Mouse (Mus musculus) retina, embryonic 14.5 days (tissue): Measurements from ENCODE around the gene Flnb.

Experiments
- DNase-seq: peaks from one replicate; pipeline ENCODE4 v3.0.0-alpha.2; 2015; ENCODE audit warnings: low spot score

Gene Flnb

DNA sequence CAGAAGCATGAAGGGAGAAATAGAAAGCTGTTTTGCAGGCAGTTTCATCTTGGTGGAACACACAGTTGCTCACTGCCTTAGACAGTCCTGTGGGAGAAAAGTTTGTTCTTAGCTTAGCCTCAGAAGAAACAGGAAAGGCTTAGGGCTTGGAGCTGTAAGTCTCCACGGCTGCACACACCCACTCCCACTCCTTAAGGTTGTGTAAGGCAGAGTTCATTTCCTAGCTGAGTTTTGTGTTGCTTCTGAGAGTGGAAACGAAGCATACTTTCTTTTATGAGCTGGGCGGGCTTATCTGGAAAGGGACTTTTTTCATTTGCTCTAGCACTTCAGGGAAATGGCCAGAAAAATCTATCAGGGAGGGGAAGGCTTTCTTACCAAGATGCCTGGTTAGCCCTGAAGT is 82.2 kb downstream of the Flnb start:
- DNase-seq = no peak

DNA sequence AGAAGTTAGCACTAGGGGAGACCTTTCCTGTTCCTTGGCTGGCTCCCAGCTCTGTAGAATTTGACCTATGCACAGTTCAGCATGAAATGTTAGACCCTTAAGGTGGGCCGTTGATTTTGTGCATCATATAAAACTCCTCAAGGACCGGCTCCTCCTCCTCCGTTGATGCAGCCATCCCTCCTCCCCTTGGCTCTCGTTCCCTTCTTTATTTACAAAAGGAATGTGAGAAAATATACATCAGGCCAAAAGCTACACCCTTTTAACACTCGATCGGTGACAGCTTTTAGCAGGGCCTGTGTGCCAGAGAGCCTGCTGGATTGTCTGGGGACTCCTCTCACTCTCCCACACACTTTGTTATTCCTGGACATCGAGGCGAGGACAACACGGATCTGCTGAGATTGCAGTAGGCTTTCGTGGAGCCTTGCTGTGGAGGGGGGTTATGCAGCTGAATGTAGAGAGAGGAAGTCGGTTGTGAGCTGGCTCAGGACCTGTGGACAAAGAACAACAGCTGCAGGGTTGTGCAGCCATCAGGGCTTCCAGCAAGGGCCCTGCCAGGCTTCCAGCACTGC is 82.8 kb downstream of the Flnb start:
- DNase-seq = no peak

DNA sequence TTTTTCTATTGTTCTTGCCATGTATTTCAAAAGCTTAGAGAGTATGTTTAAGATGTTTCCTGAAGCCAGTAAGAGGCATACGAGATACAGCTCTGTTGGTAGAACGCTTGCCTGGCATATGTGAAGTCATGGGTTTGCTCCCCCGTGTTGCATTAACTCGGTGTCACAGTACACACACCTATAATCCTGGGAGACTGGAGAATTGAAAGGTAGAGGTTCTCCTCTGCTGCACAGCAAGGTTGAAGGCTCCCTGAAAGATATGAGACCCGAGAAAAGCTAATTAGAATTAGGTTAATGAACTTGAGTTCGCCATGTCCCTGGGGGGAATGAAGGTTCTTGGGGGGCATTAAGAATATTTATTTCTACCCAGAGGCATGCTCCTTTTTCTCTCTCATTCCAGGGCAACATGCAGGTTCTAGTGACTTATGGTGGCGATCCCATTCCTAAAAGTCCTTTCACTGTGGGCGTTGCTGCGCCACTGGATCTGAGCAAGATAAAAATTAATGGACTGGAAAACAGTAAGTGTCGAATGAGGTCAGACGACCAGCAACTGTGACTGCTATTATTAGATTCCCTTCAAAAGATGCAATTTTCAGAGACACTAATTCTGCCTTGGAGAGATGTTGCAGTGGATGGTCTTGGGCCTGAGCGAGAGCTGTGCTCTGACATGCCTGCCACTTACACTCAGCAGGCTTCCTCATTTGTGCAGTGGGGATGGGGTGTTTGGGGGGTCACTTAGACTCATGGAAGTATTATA is 83.9 kb downstream of the Flnb start:
- peak; percentile 6 for DNase-seq

DNA sequence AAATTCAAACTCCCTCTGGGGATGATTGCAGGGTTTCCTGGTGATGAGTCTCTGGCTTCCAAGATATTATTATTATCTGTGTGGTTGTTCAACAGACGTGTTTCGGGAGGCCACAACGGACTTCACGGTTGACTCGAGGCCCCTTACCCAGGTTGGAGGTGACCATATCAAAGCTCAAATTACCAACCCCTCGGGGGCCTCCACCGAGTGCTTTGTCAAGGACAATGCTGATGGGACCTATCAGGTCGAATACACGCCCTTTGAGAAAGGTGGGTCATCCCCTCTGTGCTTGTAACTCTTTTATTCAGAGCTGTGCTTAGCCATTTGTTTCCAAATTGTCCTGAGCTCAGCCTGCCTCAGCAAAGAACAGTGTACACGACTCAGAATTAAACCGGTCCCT is 89.3 kb downstream of the Flnb start:
- no peak for DNase-seq

DNA sequence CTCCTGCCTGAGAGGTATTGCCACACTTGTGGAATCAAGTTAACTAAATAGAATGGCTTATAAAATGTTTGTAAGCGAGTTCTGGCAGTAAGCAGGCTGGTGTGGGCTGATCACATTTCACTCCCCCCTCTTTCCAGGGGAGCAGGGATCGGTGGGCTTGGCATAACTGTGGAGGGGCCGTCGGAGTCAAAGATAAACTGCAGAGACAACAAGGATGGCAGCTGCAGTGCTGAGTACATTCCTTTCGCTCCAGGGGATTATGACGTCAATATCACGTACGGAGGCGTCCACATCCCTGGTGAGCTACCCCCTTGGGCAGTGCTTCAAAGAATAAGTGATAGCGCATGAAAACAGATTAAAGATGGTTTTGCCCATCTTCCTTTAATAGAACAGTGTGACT is 91.7 kb downstream of the Flnb start:
- DNase-seq = no peak

DNA sequence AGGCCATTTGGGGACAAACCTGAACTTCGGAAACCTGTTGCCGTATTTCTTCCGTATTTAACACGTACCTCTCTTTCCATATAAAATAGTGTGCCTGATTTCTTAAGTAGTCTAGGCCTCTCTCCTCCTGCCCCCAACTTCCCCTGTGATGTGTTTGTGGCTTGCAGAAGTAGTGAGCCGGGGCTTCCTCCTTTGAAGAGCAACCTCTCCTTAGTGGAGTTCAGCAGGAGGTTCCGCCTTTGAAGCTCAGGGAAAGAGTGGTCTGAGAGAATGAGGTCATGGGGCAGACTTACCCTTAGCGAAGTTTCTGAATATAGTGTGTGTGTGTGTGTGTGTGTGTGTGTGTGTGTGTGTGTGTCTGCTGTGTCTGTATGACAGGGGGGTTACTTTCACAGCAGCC is 96.1 kb downstream of the Flnb start:
- peak; percentile 3 for DNase-seq

DNA sequence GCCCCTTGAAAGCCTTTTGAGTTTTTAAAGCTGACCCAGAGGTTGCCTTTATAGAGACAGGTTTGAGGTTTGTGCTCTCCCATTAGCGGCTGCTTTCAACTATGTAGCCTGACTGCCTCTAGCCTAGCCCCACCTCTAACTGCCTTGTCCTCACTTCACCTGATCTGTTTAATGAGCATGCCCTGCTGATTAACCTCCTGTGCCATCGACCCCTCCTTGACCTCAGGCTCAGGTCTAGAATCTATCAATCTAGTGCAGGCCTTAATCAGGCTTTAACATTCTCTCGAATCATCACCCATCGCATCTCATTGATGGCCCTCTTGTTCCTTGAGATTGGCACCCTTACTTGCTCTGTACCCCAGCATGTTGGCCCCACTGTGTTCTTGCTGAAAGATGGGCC is 96.7 kb downstream of the Flnb start:
- DNase-seq = no peak

DNA sequence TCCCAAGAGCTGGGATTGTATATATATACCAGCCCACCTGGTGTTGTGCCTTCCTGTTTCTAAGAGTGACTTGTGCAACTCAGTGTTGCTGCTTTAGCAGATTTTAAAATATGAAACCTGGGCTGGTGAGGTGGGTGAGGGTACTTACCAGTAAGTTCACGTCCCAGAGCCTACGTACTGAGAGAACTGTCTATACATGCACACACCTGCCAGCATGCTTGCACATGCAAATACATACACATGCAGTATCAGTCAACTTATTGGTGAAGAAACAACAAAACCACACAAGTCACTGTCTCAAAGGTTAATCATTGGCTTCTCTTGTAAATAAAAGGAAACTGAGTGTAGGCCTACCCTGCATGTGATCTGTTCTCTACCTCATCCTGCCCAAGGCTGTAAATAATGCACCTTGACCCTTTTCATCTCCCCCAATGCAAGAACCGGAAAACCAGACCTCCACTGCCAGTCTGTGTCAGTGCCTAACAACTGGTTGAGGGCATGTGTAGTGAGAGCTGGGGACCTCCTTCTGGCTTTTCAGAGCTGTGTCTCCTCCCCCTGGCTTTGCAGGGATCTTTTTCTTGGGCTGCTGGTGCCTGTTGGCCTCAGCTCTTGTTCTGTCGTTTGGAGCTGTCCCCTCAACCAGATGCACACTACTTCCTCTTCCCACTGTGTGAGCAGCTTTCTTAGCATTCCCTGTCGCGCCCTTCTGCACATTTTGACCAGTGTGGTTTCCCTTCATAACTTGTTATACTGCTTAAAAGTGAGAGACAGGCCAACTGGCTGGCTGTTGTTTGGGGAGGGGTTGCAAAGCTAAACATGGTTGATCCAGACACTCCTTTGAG is 100.6 kb downstream of the Flnb start:
- DNase-seq = no peak

DNA sequence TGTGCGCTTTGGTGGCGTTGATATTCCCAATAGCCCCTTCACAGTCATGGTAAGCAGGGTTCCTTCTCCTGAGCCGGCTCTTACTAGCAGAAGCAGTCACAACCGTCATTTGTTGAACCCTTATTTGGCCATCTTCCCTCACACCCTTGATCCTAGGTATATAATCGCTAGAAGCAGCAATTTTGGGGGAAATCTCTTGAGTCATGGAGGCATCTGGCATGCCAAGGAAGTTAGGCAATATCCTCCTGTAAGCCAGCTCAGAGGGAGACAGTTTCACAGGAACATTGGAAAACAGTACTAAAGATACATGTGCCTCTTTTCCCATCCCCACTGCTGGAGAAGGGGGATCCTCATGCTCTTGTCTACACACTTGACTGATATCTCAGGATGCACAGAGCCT is 101.6 kb downstream of the Flnb start:
- DNase-seq = no peak

DNA sequence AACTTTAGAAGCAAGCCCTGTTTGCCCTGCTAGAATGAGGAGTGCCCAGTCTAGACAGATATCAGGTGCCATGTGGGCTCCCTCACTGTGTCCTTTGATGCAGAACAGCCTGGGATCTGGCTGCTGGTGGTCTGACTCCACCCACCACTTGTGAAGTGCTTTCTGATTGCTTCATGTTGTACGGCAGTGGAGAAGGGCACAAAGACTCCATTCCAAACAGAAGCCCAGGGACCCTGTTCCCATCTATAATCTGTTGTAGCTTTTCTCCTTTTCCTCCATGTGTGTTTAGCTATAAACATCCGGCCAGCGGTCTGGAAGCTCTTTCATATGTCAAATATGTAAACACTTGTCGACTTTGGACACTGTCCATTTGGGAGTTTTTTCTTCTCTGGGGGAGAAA is 102.2 kb downstream of the Flnb start:
- DNase-seq = no peak

DNA sequence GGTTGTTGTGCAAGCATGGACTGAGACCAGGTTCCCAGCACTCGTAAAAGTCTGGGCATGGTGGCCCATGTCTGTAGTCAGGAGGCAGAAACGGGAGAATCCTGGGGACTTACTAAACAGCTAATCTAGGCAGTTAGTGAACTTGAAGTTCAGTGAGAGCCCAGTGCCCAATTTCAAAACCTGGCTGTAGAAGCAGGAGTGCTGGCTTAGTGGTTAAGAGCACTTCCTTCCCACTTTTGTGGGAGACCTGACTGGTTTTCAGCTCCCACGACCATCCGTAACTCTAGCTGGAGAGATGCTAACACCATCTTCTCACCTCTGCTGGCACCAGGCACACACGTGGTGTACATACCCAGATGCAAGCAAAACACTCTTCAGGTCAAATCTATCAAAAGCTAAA is 103.7 kb downstream of the Flnb start:
- DNase-seq = no peak

DNA sequence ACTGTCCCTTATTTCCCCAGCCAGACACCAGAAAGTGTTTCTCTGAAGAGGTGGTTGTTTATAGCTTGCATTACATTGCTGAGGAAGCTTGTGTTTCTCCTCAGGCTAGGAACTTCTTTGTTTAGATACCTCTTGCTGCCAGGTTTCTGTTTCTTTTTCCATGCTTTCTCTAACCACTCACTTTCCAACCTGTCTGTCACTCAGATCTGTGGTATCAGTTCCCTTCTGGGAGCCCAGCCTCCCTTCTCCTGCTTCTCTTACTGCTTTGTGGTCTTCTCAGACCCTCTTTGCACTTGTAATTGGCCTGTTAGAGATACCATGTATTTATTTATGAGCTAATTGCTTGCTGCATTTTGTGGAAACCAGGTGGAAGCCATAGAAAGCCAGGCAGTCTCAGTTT is 105.9 kb downstream of the Flnb start:
- no peak for DNase-seq

DNA sequence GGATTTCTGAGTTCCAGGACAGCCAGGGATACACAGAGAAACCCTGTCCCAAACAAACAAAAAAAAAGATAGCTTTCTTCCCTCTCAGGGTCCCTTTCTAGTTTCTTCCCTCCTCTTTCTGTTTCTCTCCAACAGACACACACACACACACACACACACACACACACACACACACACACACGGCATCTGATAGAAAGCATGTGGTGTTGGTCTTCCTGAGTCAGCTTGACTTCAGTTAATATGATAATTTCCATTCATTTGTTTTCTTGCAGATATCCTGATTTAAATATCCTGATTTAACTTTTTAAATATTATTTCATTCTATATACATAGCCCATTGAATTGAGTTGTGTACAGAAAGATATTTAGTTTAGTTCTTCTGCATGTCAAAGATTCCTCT is 110.6 kb downstream of the Flnb start:
- DNase-seq = no peak

DNA sequence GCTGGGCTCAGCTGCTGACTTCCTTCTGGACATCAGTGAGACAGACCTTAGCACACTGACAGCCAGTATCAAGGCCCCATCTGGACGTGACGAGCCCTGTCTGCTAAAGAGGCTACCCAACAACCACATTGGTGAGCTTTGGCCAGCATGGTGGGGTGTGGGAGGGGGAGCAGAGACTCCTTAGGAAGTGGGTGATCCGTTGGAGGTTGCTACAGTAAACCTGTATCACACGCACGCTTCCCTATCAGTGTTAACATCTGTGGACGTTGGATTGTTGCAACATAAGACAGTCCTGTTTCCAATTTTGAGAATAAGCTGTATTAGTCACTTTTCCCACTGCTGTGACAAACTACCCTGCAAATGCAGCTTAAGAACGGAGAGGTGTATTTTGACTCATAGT is 111.3 kb downstream of the Flnb start:
- DNase-seq = no peak

DNA sequence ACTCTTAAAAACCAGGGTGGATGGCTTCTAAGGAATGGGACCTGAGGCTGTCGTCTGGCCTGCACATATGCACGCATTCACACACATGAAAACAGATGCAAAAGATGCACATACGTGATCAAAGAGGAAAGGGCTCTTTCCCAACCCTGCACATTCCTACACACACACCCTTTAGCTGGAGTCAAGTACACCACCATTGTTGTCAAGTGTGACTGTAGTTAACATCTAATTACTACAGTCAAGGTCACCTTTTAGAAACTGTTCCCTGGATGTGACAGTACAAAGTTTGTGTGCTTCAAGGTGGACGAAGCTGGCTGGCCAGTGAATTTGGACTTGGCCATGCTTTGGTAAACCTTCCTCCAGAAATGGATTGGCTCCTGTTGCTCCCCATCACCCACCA is 114.4 kb downstream of the Flnb start:
- DNase-seq = no peak

DNA sequence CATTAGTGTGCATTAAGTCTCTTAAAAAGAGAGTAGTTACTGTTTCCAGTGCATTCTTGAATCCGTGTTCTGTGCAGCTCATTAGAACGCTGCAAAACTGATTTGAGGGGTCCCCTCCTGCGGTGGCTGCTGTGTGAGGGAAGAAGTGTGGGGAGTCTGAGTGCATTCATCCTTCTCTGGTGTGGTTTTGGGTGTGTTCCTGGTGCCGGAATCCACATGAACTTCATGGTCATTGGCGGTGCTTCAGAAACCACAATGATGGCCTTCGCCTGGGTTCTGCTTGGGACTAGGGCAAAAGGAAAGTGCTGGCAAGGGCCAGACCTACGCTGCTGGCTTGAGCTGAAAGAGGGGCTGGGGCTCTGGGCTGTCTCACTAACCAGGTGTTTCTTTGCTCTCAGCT is 116.4 kb downstream of the Flnb start:
- DNase-seq = no peak

DNA sequence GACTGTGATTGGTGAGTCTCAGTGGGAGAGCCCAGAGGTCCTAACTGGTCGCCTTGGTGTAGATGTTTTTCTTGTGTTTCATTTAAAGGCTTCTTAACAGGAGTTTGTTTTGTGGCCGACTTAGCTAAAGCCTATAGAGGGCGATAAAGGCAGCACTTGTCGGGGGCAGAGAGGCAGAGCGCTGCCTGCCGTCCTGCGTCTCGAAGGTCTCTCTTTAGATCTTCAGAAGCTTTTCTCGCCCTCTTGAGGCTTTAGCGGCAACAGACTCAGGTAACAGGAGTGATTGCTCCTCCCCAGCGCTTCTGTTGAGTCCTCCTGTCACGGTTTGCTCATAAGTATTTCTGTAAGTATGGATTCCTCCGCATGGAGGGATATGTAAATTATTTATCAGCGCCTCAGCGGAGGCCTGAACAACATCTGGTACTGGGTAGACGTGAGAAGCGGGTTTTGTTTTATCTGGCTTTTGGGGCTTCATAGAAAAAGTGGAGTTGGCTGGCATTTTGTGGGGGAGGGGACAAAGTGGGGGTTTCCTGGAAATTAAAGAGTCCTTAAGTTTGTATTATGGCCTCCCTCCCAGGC is 119.4 kb downstream of the Flnb start:
- DNase-seq = peak; percentile 60

DNA sequence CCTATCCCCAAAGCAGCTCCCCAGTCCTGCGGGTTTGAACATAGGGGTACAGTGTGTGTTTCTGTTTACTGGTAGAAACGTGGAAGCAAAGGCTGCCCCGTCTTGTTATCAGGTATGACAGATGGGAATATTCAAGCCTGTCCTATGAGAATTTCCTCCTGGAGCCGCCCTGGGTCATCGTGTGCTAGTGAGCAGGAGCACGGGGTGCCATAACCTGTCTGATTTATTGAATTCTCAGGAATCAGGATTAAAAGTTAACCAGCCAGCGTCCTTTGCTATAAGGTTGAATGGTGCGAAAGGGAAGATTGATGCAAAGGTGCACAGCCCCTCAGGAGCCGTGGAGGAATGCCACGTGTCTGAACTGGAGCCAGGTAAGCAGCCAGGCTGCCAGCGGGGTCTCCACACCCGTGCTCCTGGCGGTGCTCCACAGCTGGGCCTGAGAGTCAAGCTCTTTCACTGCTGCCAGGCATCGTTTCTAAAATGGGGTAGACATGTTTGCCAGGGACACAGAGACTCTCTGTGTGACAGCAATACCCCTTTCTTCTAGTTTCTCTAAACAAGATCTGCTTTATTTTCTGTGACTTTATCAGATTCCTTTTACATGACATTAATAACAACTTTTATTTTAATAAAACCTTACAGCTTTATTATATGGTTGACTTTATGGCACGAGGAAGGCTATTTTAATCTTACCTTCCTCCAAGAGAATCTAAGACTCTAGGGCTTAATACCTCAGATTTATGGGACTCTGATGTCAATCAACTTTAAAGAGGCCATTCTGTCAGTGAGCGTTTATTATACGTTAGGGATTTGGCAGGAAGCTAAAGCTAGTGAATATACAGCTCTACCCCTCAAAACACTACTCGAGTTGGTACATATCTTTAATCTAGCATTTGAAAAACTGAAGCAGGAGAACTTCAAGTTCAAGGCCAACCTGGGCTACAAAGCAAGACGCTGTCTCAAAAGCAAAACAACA is 121.3 kb downstream of the Flnb start:
- no peak for DNase-seq

DNA sequence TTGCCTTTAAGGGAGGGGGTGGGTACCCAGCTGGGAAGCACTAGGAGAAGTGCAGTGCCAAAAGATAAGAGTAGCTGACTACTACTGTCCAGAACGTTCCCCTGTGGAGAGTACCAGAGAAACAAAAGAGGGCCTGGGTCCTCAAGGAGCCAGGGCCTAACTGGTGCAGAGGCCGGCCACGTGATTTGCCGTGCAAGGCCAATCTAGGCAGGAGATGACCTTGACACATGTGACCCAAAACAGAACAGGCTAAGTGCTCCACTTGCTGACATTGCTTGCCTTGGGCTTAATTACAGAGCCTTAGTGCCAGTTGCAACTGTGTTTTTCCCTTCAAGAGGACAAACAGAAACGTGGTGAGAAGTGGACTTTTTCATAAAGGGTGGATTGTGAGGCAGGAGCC is 123.7 kb downstream of the Flnb start:
- DNase-seq = no peak

DNA sequence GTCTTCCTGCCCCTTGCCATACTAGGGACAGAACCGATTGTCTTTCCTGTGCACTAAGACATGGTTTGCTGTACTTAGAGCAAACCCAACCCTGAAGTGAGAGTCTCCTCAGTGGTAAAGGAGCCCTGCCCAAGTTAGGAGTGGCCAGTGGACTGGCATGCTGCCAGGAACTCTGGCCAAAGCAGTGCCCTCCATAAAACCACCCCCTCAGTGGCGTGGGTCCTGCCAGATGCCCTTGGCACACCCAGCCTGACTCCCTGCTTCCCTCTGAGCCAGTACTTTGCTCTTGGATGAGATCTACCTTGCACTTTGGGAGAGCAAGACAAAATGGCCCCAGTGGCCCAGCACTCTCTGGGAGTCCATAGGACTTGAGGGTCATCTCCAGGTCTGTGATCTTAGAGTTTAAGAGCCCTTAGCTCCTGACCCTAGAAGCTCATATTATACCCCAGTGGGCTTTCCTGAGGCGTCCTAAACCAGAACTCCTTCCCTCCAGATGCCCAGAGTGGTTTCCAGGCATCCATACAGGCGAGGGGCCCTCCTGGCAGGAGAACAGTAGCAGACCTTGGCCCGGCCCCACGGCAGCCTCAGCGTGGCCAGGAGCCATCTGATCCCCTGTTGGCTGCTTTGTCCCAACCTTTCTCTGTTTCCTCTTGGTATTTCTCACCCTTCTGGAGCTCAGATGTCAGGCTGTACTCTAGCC is 125.5 kb downstream of the Flnb start:
- no peak for DNase-seq

DNA sequence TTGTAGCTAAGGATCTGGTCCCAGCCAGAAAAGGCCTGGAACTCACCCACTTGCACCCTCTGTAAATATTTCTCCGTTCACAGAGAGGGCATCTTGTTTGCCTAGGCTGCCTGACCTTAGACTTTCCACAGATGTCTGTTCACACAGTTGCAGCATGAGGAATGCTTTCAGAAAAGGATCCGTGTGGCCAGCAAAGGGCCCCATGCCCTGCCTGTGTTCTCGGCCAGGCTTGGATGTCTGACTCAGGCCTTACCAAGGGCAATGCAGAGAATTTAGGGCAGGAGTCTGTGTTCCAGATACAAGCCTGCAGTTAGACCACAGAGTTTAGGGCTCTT is 126.0 kb downstream of the Flnb start:
- DNase-seq = no peak
